Mouse (Mus musculus): ENCODE measurements at regions not wholly inside any gene's neighbourhood (a gene's known extent, or its start where the extent isn't known, plus 50 kb on each side); places are given as distances from the start of the nearest gene placed in this dataset.

DNA sequence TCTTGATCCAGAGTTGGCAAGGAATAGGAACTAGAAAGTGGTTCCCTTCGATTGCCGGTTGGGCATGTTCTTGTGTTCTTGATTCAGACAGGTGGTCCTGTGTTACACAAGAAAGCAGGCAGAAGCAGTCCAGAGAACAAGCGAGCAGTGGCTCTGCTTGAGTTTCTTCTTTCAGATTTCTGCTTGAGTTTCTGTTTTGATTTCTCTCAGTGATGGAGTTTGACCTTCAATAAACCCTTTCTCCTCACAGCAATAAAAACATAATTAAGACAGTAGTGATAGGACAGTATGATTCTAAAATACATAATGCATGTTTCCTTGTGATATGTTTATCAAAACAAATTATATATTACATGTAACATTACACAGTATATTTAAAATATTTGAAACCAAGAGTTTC is 59.1 kb downstream of the Klf6 start:
- TF ChIP-seq CTCF (IDR thresholded peaks at IDR 0.05; ENCODE audit: low read depth) = no peak
- no peak for TF ChIP-seq EP300 (IDR thresholded peaks at IDR 0.05; ENCODE audit: low read depth)

Measured in liver, embryonic 14.5 days (tissue).